Mouse (Mus musculus) intestine, postnatal 0 days (tissue): ENCODE measurements at regions not wholly inside any gene's neighbourhood (a gene's known extent, or its start where the extent isn't known, plus 50 kb on each side); places are given as distances from the start of the nearest gene placed in this dataset.
A peak's percentile ranks its signal among the peaks of the same experiment; 100 is the strongest.

Experiments
- ATAC-seq: fragments of 200-750 bp; cut with Nextera tagmentation; 2 replicates; pipeline ENCODE4 v1.8.0; 2017; ENCODE audit warnings: mild to moderate bottlenecking, moderate TSS enrichment, moderate library complexity
- H3K27ac ChIP-seq: fragments of 300-500 bp; sonication (generic); 2 replicates; pipeline ENCODE4 v1.5.1; 2014; ENCODE audit warnings: mild to moderate bottlenecking, low read depth, low read length, moderate library complexity
- H3K27me3 ChIP-seq: fragments of 300-500 bp; sonication (generic); replicated peaks from 2 replicates; pipeline ENCODE4 v1.6.1; 2014; ENCODE audit warnings: low read length, mixed read lengths; ENCODE audit not compliant: control insufficient read depth, insufficient read depth
- H3K36me3 ChIP-seq: fragments of 300-500 bp; sonication (generic); 2 replicates; pipeline ENCODE4 v1.6.1; 2014; ENCODE audit warnings: mild to moderate bottlenecking, moderate library complexity; ENCODE audit not compliant: control insufficient read depth, insufficient read depth
- H3K4me1 ChIP-seq: fragments of 300-500 bp; sonication (generic); replicated peaks from 2 replicates; pipeline ENCODE4 v1.6.1; 2014; ENCODE audit warnings: antibody characterized with exemption, low read length, mixed read lengths; ENCODE audit not compliant: control insufficient read depth, insufficient read depth
- H3K4me2 ChIP-seq: fragments of 300-500 bp; sonication (generic); replicated peaks from 2 replicates; pipeline ENCODE4 v1.6.1; 2014; ENCODE audit warnings: low read depth, mild to moderate bottlenecking, moderate library complexity
- H3K4me3 ChIP-seq: fragments of 300-500 bp; sonication (generic); 2 replicates; pipeline ENCODE4 v1.5.1; 2014; ENCODE audit warnings: low read depth, low read length
- H3K9ac ChIP-seq: fragments of 300-500 bp; sonication (generic); 2 replicates; pipeline ENCODE4 v1.6.1; 2014; ENCODE audit warnings: mild to moderate bottlenecking, low read depth, low read length
- H3K9me3 ChIP-seq: fragments of 300-500 bp; sonication (generic); 2 replicates; pipeline ENCODE4 v1.6.1; 2016; ENCODE audit warnings: mixed run types; ENCODE audit not compliant: control insufficient read depth
- CTCF ChIP-seq: sonication (generic); IDR thresholded peaks from 2 replicates; pipeline ENCODE4 v1.5.1; 2016; ENCODE audit warnings: low read depth, mild to moderate bottlenecking, control low read depth, antibody characterized with exemption, moderate library complexity
- WGBS: fragments of 180-500 bp; shearing (Covaris S2); extraction: QIAGEN DNeasy Blood & Tissue Kit; methylation state at CpG from one replicate; pipeline ENCODE4 v1.1.7; 2014; 5-methylcytosine and 5-hydroxymethylcytosine counted together

GRCm38 (mm10) chr2:147989616-147990015 lies 57.2 kb downstream of the Foxa2 start:
- H3K4me2 ChIP-seq = no peak overlapping the region
- H3K9me3 ChIP-seq = no peaks in the 10 kb centered on the region
- no peak overlapping the region for H3K4me3 ChIP-seq
- H3K27ac ChIP-seq = no peak overlapping the region
- H3K4me1 ChIP-seq = no peaks in the 10 kb centered on the region
- H3K9ac ChIP-seq = no peak overlapping the region
- no peak for TF ChIP-seq CTCF
- ATAC-seq = no peak
- no peaks in the 10 kb centered on the region for H3K36me3 ChIP-seq
- WGBS = 71% methylated on average over 1 of the region's 1 CpGs
- no peaks in the 10 kb centered on the region for H3K27me3 ChIP-seq

DNA sequence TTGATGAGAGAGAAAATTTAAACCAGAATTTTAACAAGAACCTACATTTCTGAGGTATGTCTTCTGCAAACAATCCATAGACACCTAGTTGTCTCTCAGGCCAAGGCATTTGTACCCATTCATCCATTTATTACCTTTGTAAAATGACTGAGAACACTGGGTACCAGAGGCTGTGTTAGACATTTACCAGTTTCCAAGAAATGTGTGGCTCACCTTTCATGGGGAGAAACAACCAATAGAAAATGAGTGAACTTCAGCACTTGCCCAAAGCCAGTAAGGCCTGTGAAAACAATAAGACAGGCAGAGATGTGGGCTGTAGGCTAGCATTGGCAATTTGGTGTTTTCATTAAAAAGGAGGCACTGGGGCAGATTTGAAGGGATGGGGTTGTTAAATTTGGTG lies 58.2 kb downstream of the Foxa2 start:
- no peak overlapping the region for H3K9ac ChIP-seq
- H3K4me3 ChIP-seq = no peak overlapping the region
- no peak for TF ChIP-seq CTCF
- no peaks in the 10 kb centered on the region for H3K27me3 ChIP-seq
- no peaks in the 10 kb centered on the region for H3K4me1 ChIP-seq
- H3K27ac ChIP-seq = no peak overlapping the region
- no peaks in the 10 kb centered on the region for H3K9me3 ChIP-seq
- H3K4me2 ChIP-seq = no peak overlapping the region
- no peak for ATAC-seq
- no peaks in the 10 kb centered on the region for H3K36me3 ChIP-seq

GRCm38 (mm10) chr2:147985261-147985575 lies 61.6 kb downstream of the Foxa2 start:
- Histone ChIP-seq H3K4me3 (no peak overlapping the region), H3K27ac (no peak overlapping the region), H3K4me1 (no peaks in the 10 kb centered on the region), H3K9ac (no peak overlapping the region), H3K27me3 (no peaks in the 10 kb centered on the region), H3K9me3 (no peaks in the 10 kb centered on the region), H3K4me2 (no peak overlapping the region), H3K36me3 (no peaks in the 10 kb centered on the region)
- no peak for TF ChIP-seq CTCF
- 27% methylated on average over 2 of the region's 2 CpGs for WGBS
- ATAC-seq = no peak

DNA sequence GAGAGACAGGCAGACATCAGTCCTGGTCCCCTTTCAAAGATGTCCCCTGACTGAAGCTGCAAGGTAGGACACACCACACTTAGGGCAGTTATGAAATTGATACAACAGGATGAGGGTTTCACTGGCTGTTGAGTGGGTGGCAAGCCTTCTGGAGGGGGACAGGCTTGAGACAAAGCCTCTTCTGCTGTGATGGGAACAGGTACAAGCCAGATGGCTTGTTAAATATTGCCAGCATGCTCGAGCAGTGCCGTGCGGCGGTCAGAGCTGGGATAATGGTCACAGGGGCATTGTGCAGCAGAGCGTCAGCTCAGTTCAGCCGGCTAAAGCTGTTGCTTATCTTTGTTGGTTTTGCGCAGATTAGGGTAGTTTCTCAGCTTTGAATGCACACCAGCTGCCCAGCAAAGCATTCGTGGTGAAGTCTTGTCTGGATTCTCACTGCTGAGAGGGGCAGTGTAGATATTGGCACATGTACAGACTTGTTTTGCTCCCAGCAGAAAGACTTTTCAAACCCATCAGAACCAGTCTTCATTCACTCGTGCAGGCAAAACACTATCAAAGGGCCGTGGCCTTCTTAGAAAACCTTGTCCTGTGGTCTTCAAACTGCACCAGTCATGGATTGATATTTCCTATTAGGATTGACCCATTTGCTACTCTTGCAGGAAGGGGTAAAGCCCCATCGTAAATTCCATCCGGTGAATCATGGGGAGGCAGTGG lies 62.1 kb downstream of the Foxa2 start:
- 38% methylated on average over 12 of the region's 12 CpGs for WGBS
- peak; percentile 31 for TF ChIP-seq CTCF
- Histone ChIP-seq H3K27me3 (no peaks in the 10 kb centered on the region), H3K27ac (no peak overlapping the region), H3K4me1 (no peaks in the 10 kb centered on the region), H3K9ac (no peak overlapping the region), H3K4me3 (no peak overlapping the region), H3K4me2 (no peak overlapping the region), H3K9me3 (no peaks in the 10 kb centered on the region), H3K36me3 (no peaks in the 10 kb centered on the region)
- no peak for ATAC-seq

DNA sequence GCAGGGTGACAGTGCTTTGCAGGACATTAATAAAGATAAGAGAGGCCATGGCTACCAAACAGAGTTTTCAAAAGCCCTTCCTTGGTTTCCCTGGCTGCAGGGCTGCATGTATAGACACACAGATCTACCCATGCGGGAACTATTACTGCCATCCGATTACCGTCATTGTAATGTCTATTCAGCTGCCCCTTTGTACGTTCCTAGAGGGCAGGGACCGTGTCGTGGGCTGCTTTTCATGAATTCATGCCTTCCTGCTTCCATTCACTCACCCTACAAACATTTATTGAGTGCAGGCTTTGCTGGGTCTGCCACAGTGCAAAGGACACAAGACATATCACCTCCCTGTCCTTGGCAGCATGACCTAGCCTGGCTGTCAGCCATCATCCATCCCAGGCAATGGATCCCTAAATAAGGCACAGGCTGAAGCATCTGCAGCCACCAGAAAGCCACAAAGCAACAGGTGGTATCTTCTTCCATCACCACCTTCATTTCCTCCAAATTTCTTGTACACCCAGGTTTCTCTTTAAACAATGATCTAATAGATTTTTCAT lies 65.8 kb downstream of the Foxa2 start:
- H3K4me3 ChIP-seq = no peak overlapping the region
- H3K27ac ChIP-seq = no peak overlapping the region
- no peak for TF ChIP-seq CTCF
- ATAC-seq = no peak
- H3K4me1 ChIP-seq = no peaks in the 10 kb centered on the region
- WGBS = 70% methylated on average over 6 of the region's 6 CpGs
- no peak overlapping the region for H3K9ac ChIP-seq
- no peaks in the 10 kb centered on the region for H3K36me3 ChIP-seq
- no peak overlapping the region for H3K4me2 ChIP-seq
- H3K27me3 ChIP-seq = no peaks in the 10 kb centered on the region
- no peaks in the 10 kb centered on the region for H3K9me3 ChIP-seq

- WGBS = 83% methylated on average over 1 of the region's 1 CpGs
- Histone ChIP-seq H3K36me3 (no peaks in the 10 kb centered on the region), H3K4me2 (no peak overlapping the region), H3K9me3 (no peaks in the 10 kb centered on the region), H3K27ac (no peak overlapping the region), H3K4me3 (no peak overlapping the region), H3K4me1 (no peaks in the 10 kb centered on the region), H3K9ac (no peak overlapping the region), H3K27me3 (no peaks in the 10 kb centered on the region)
- ATAC-seq = no peak
- no peak for TF ChIP-seq CTCF
Observed at GRCm38 (mm10) chr2:147980408-147980807, 66.4 kb downstream of the Foxa2 start.
